Mouse (Mus musculus): ENCODE measurements around the gene Ikbke. TPM values are rescaled to one million over a fixed set of nuclear protein-coding genes. Genes with fewer than 3 reads are reported as not detected.
"Not testable (repeated sequence)": the region's sequence is repeated elsewhere in the genome, so short reads cannot be mapped to it uniquely, and the experiment has no call there.

Gene Ikbke
- total RNA-seq (2021): 1 to 10 TPM; 1.4 to 2.7 TPM
- long read RNA-seq, experiment 1: 0 reads
- long read RNA-seq, experiment 2, partial matches to known transcripts: 0 of 2 reads
- long read RNA-seq, experiment 2, other reads (novel, unspliced or antisense): 1 of 2 reads

GRCm38 (mm10) chr1:131279456-131279776, at the start of gene Ikbke:
TSS of gene Ikbke (minus strand) at chr1:131279606.
- Histone ChIP-seq H3K4me3 (peak within 1 kb of the TSS; percentile 3; the same call in 1 of the 2 replicates), H3K27ac (no peak within 1 kb of the TSS)
- intact Hi-C loops (cut with DNase I): loop anchor here (10.0 kb wide), 2 partner anchors 295 to 735 kb away; no protein-coding TSS in a partner anchor
- TF ChIP-seq CTCF (IDR thresholded peaks at IDR 0.05): no peak
- no peak for DNase-seq (ENCODE audit: extremely low spot score in 1 of 2, low spot score in 2 of 2)

- not testable (repeated sequence) for DNase-seq (ENCODE audit: extremely low spot score in 1 of 2, low spot score in 2 of 2)
Measured at GRCm38 (mm10) chr1:131329093-131329492, 49.7 kb upstream of the Ikbke start.

GRCm38 (mm10) chr1:131327167-131327566, 47.8 kb upstream of the Ikbke start:
- H3K27ac ChIP-seq: no peak overlapping the region

More at GRCm38 (mm10) chr1:131329093-131329492, 49.7 kb upstream of the Ikbke start:
- H3K27ac ChIP-seq; H3K4me3 ChIP-seq; intact Hi-C loops (cut with DNase I): not testable (repeated sequence)
- peak; percentile 45 for TF ChIP-seq CTCF (IDR thresholded peaks at IDR 0.05)

GRCm38 (mm10) chr1:131324816-131325463, 45.5 kb upstream of the Ikbke start:
- no peak for TF ChIP-seq CTCF (IDR thresholded peaks at IDR 0.05)
- Histone ChIP-seq H3K27ac (no peak overlapping the region), H3K4me3 (no peak overlapping the region)
- intact Hi-C loops (cut with DNase I): no loop called here
- DNase-seq (ENCODE audit: extremely low spot score in 1 of 2, low spot score in 2 of 2): no peak

More at GRCm38 (mm10) chr1:131327167-131327566, 47.8 kb upstream of the Ikbke start:
- no peak overlapping the region for H3K4me3 ChIP-seq
- TF ChIP-seq CTCF (IDR thresholded peaks at IDR 0.05): no peak
- no peak for DNase-seq (ENCODE audit: extremely low spot score in 1 of 2, low spot score in 2 of 2)
- intact Hi-C loops (cut with DNase I): no loop called here

- TF ChIP-seq CTCF (IDR thresholded peaks at IDR 0.05): peak; percentile 37
- Histone ChIP-seq H3K27ac (no peak overlapping the region), H3K4me3 (no peak overlapping the region)
- DNase-seq (ENCODE audit: extremely low spot score in 1 of 2, low spot score in 2 of 2): no peak
- intact Hi-C loops (cut with DNase I): no loop called here
Measured at GRCm38 (mm10) chr1:131319598-131320330, 40.4 kb upstream of the Ikbke start.

GRCm38 (mm10) chr1:131318397-131318796, 39.0 kb upstream of the Ikbke start:
- no peak overlapping the region for H3K27ac ChIP-seq
- TF ChIP-seq CTCF (IDR thresholded peaks at IDR 0.05): no peak
- intact Hi-C loops (cut with DNase I): no loop called here
- DNase-seq (ENCODE audit: extremely low spot score in 1 of 2, low spot score in 2 of 2): no peak
- H3K4me3 ChIP-seq: no peak overlapping the region

- no peak for TF ChIP-seq CTCF (IDR thresholded peaks at IDR 0.05)
- Histone ChIP-seq H3K27ac (no peak overlapping the region), H3K4me3 (no peak overlapping the region)
- DNase-seq (ENCODE audit: extremely low spot score in 1 of 2, low spot score in 2 of 2): no peak
- intact Hi-C loops (cut with DNase I): no loop called here
Measured at GRCm38 (mm10) chr1:131317625-131318024, 38.2 kb upstream of the Ikbke start.

- no peak for TF ChIP-seq CTCF (IDR thresholded peaks at IDR 0.05)
- H3K27ac ChIP-seq: no peak overlapping the region
- no peak for DNase-seq (ENCODE audit: extremely low spot score in 1 of 2, low spot score in 2 of 2)
- no peak overlapping the region for H3K4me3 ChIP-seq
- intact Hi-C loops (cut with DNase I): no loop called here
Measured at GRCm38 (mm10) chr1:131311284-131311683, 31.9 kb upstream of the Ikbke start.

- Histone ChIP-seq H3K27ac (no peak overlapping the region), H3K4me3 (no peak overlapping the region)
- no peak for DNase-seq (ENCODE audit: extremely low spot score in 1 of 2, low spot score in 2 of 2)
- intact Hi-C loops (cut with DNase I): no loop called here
- no peak for TF ChIP-seq CTCF (IDR thresholded peaks at IDR 0.05)
Measured at GRCm38 (mm10) chr1:131310237-131310818, 30.9 kb upstream of the Ikbke start.

- Histone ChIP-seq H3K27ac (no peak overlapping the region), H3K4me3 (no peak overlapping the region)
- no peak for TF ChIP-seq CTCF (IDR thresholded peaks at IDR 0.05)
- intact Hi-C loops (cut with DNase I): no loop called here
- no peak for DNase-seq (ENCODE audit: extremely low spot score in 1 of 2, low spot score in 2 of 2)
Measured at GRCm38 (mm10) chr1:131300750-131301149, 21.3 kb upstream of the Ikbke start.

GRCm38 (mm10) chr1:131299788-131300187, 20.4 kb upstream of the Ikbke start:
- Histone ChIP-seq H3K27ac (no peak overlapping the region), H3K4me3 (no peak overlapping the region)
- TF ChIP-seq CTCF (IDR thresholded peaks at IDR 0.05): no peak
- intact Hi-C loops (cut with DNase I): no loop called here
- peak in 1 of 2 experiments; percentile 10 for DNase-seq (ENCODE audit: extremely low spot score in 1 of 2, low spot score in 2 of 2)

- no peak overlapping the region for H3K27ac ChIP-seq
- no peak for TF ChIP-seq CTCF (IDR thresholded peaks at IDR 0.05)
- H3K4me3 ChIP-seq: no peak overlapping the region
- DNase-seq (ENCODE audit: extremely low spot score in 1 of 2, low spot score in 2 of 2): no peak
- intact Hi-C loops (cut with DNase I): no loop called here
Measured at GRCm38 (mm10) chr1:131299240-131299639, 19.8 kb upstream of the Ikbke start.

Measured in left cerebral cortex, adult 2 months (tissue).